In the genomic region with DNA sequence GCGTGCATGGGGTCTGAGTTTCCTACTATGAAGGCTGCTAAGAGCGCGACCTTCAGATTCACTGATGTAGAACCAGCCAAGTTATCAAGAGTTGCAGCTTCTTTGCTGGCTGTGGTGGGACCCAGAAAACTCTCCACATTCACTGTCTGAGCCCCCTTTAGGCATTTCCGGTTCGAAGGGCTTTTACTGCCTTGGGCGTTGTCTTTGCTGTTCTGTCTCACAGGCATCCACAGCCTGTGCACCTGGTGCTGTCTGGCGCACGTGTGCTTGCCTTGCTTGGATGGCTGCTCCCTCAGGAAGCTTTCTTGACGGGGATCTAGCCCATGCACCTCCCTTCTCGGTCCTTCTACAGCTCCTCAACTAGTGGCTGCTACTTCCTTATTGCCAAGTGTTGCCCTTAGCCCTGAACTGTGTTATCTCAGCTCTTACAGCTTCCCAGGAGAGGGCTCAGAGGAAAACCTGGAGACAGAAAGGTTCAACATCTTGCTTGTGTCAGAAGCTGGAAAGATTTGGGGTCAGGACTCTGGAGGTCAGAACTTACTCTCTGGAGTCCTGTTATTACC, we compare ENCODE assay signal across 21 mouse cellular contexts.
DNase-seq lines count a peak whose midpoint lies in the region; ATAC-seq and TF ChIP-seq lines count a peak whose summit lies in the region.
"Had no signal": no experiment of that assay in that cellular context is flagged by ENCODE, and none has a peak within 500 bp of the region (broad histone marks: within the 10 kb centered on the region; RNA-seq: fewer than 3 reads in every experiment).

No protein-coding gene starts in this region.

- intact Hi-C loops in left cerebral cortex, postnatal 36 days (cut with DNase I), result no loop called here

- 69% methylated on average over 10 of the region's 10 CpGs for WGBS in lung, postnatal 0 days
- WGBS in lung, adult 2 months, result 68% methylated on average over 10 of the region's 10 CpGs
- WGBS in intestine, embryonic 15.5 days, result 58% methylated on average over 10 of the region's 10 CpGs
- 40% methylated on average over 10 of the region's 10 CpGs for WGBS in thymus, adult 2 months
- WGBS in forebrain, embryonic 15.5 days, result 84% methylated on average over 10 of the region's 10 CpGs

- DNase-seq in lung, postnatal 0 days (ENCODE audit: low spot score), result peak; percentile 49
- no peak for DNase-seq in lung, adult 2 months
- DNase-seq in thymus, adult 2 months, result peak; percentile 64
- no peak for DNase-seq in adrenal gland, adult (ENCODE audit: inconsistent age in 2 of 2, low spot score in 1 of 2)
- no peak for DNase-seq in left cerebral cortex, postnatal 36 days (ENCODE audit: low spot score in 2 of 2)
- DNase-seq: adrenal gland, postnatal 14 days; cerebellum, adult 11-12 months; cerebellum, postnatal 36 days; gastrocnemius, adult 2 months; kidney, adult 18-20 months; kidney, postnatal 4 days had no signal

- no peak for TF ChIP-seq POLR2A in lung, adult 2 months (IDR thresholded peaks at IDR 0.05; ENCODE audit: borderline replicate concordance, extremely low read depth, low read depth, low read length)
- TF ChIP-seq POLR2A in thymus, adult 2 months (IDR thresholded peaks at IDR 0.05; ENCODE audit: control insufficient read depth, extremely low read depth, insufficient read depth, low read length, poor library complexity), result no peak

- ATAC-seq in lung, postnatal 0 days, result peak; percentile 58
- peak; percentile 87 for ATAC-seq in intestine, embryonic 15.5 days
- ATAC-seq in forebrain, embryonic 15.5 days (replicated peaks), result no peak
- ATAC-seq: forebrain, embryonic 16.5 days had no signal

- no peak for TF ChIP-seq EP300 in lung, postnatal 0 days (IDR thresholded peaks at IDR 0.05)

- H3K4me1 ChIP-seq in lung, postnatal 0 days (ENCODE audit: insufficient read depth, low read depth, low read length), result no peaks in the 10 kb centered on the region
- no peaks in the 10 kb centered on the region for H3K4me1 ChIP-seq in lung, adult 2 months (ENCODE audit: control insufficient read depth, insufficient read depth, low read length)
- peaks cover 6% of the 10 kb centered on the region; the same call in 1 of the 2 replicates for H3K4me1 ChIP-seq in intestine, embryonic 15.5 days (replicated peaks)
- H3K4me1 ChIP-seq in thymus, adult 2 months (replicated peaks; ENCODE audit: control insufficient read depth, insufficient read depth, low read length), result peaks cover 48% of the 10 kb centered on the region
- peaks cover 4% of the 10 kb centered on the region; the same call in 1 of the 2 replicates for H3K4me1 ChIP-seq in forebrain, embryonic 15.5 days

- no peaks in the 10 kb centered on the region for H3K36me3 ChIP-seq in lung, postnatal 0 days (ENCODE audit: insufficient read depth, low read length)
- no peaks in the 10 kb centered on the region for H3K36me3 ChIP-seq in intestine, embryonic 15.5 days
- no peaks in the 10 kb centered on the region for H3K36me3 ChIP-seq in thymus, adult 2 months (ENCODE audit: control insufficient read depth, insufficient read depth, low read length)
- H3K36me3 ChIP-seq in forebrain, embryonic 15.5 days, result no peaks in the 10 kb centered on the region
- H3K36me3 ChIP-seq: heart, embryonic 15.5 days; hindbrain, embryonic 10.5 days; midbrain, embryonic 12.5 days; neural tube, embryonic 15.5 days had no signal

- TF ChIP-seq CTCF in lung, postnatal 0 days (IDR thresholded peaks at IDR 0.05), result no peak
- no peak for TF ChIP-seq CTCF in lung, adult 2 months (IDR thresholded peaks at IDR 0.05; ENCODE audit: insufficient read depth, low read length)
- no peak for TF ChIP-seq CTCF in thymus, adult 2 months (IDR thresholded peaks at IDR 0.05; ENCODE audit: borderline replicate concordance, control insufficient read depth, extremely low read depth, insufficient read depth, low read length, poor library complexity)

- H3K9ac ChIP-seq in lung, postnatal 0 days (replicated peaks; ENCODE audit: low read depth), result no peak overlapping the region
- no peak overlapping the region for H3K9ac ChIP-seq in intestine, embryonic 15.5 days
- no peak overlapping the region for H3K9ac ChIP-seq in forebrain, embryonic 15.5 days (replicated peaks)
- H3K9ac ChIP-seq: heart, embryonic 15.5 days; midbrain, embryonic 12.5 days; neural tube, embryonic 15.5 days had no signal

- H3K27ac ChIP-seq in lung, postnatal 0 days (ENCODE audit: low read length), result no peak overlapping the region
- H3K27ac ChIP-seq in intestine, embryonic 15.5 days, result no peak overlapping the region; the same call in 1 of the 2 replicates
- H3K27ac ChIP-seq in thymus, adult 2 months (ENCODE audit: control insufficient read depth, insufficient read depth, low read length), result peak overlapping the region; percentile 85
- no peak overlapping the region for H3K27ac ChIP-seq in forebrain, embryonic 15.5 days (replicated peaks)
- H3K27ac ChIP-seq: gastrocnemius, adult 2 months; heart, embryonic 15.5 days; hindbrain, embryonic 10.5 days; macrophage; midbrain, embryonic 12.5 days; neural tube, embryonic 15.5 days had no signal

- no peaks in the 10 kb centered on the region for H3K9me3 ChIP-seq in lung, postnatal 0 days (ENCODE audit: low read length)
- no peaks in the 10 kb centered on the region for H3K9me3 ChIP-seq in intestine, embryonic 15.5 days
- no peaks in the 10 kb centered on the region for H3K9me3 ChIP-seq in forebrain, embryonic 15.5 days
- H3K9me3 ChIP-seq: heart, embryonic 15.5 days; hindbrain, embryonic 10.5 days; midbrain, embryonic 12.5 days; neural tube, embryonic 15.5 days had no signal

- no peaks in the 10 kb centered on the region for H3K27me3 ChIP-seq in lung, postnatal 0 days (replicated peaks; ENCODE audit: insufficient read depth, low read length)
- H3K27me3 ChIP-seq in intestine, embryonic 15.5 days (replicated peaks), result no peaks in the 10 kb centered on the region
- no peaks in the 10 kb centered on the region for H3K27me3 ChIP-seq in thymus, adult 2 months (ENCODE audit: control insufficient read depth, insufficient read depth, low read length)
- no peaks in the 10 kb centered on the region for H3K27me3 ChIP-seq in forebrain, embryonic 15.5 days

- no peak overlapping the region for H3K4me3 ChIP-seq in lung, postnatal 0 days (ENCODE audit: low read depth, low read length)
- no peak overlapping the region for H3K4me3 ChIP-seq in lung, adult 2 months (replicated peaks; ENCODE audit: extremely low read depth, low read depth, low read length)
- no peak overlapping the region for H3K4me3 ChIP-seq in intestine, embryonic 15.5 days (replicated peaks)
- no peak overlapping the region for H3K4me3 ChIP-seq in thymus, adult 2 months (ENCODE audit: control insufficient read depth, insufficient read depth, low read length)
- no peak overlapping the region for H3K4me3 ChIP-seq in forebrain, embryonic 15.5 days
- H3K4me3 ChIP-seq: erythroblast, embryonic 14.5 days; gastrocnemius, adult 2 months; heart, embryonic 15.5 days; hindbrain, embryonic 10.5 days; midbrain, embryonic 12.5 days; myocyte; neural tube, embryonic 15.5 days had no signal

- no peak overlapping the region for H3K4me2 ChIP-seq in lung, postnatal 0 days (replicated peaks; ENCODE audit: low read depth, low read length)
- no peak overlapping the region for H3K4me2 ChIP-seq in intestine, embryonic 15.5 days (replicated peaks)
- H3K4me2 ChIP-seq in forebrain, embryonic 15.5 days (replicated peaks), result no peak overlapping the region
- H3K4me2 ChIP-seq: heart, embryonic 15.5 days; midbrain, embryonic 12.5 days; neural tube, embryonic 15.5 days had no signal

Comparison
In these comparisons a context has a peak if more than half of its experiments do, and no peak if none do; other contexts are left out.
1. DNase-seq: peak in lung, postnatal 0 days (single experiment) and thymus, adult 2 months (single experiment); none in lung, adult 2 months (single experiment), adrenal gland, adult (0 of 2) and left cerebral cortex, postnatal 36 days (0 of 2).